Comparison of ENCODE assay signal across 8 mouse cellular contexts in genomic region chr7:126648486-126648885, GRCm38 (mm10). TPM values are rescaled to one million over a fixed set of nuclear protein-coding genes. Genes with fewer than 3 reads are reported as not detected.
A peak's percentile ranks its signal among the peaks of the same experiment; 100 is the strongest.
DNase-seq lines count a peak whose midpoint lies in the region; ATAC-seq and TF ChIP-seq lines count a peak whose summit lies in the region.

No protein-coding gene starts in this region.

- TF ChIP-seq CTCF in G1E (IDR thresholded peaks at IDR 0.05; ENCODE audit: low read depth, low read length), result no peak

- no peak overlapping the region for H3K27ac ChIP-seq in intestine, embryonic 14.5 days (ENCODE audit: low read depth)
- no peak overlapping the region for H3K27ac ChIP-seq in intestine, embryonic 16.5 days (ENCODE audit: low read length)
- peak overlapping the region; percentile 94 for H3K27ac ChIP-seq in forebrain, embryonic 15.5 days (replicated peaks)

- peak overlapping the region; percentile 78; the same call in 1 of the 2 replicates for H3K4me3 ChIP-seq in intestine, embryonic 14.5 days (ENCODE audit: low read depth, low read length)
- no peak overlapping the region for H3K4me3 ChIP-seq in intestine, embryonic 16.5 days (ENCODE audit: low read length)
- peak overlapping the region; percentile 83; the same call in 1 of the 2 replicates for H3K4me3 ChIP-seq in G1E (ENCODE audit: low read depth, low read length)
- peak overlapping the region; percentile 57 for H3K4me3 ChIP-seq in forebrain, embryonic 15.5 days

- no peaks in the 10 kb centered on the region for H3K9me3 ChIP-seq in intestine, embryonic 14.5 days (ENCODE audit: control insufficient read depth, low read length)
- H3K9me3 ChIP-seq in intestine, embryonic 16.5 days (ENCODE audit: control insufficient read depth, low read length), result no peaks in the 10 kb centered on the region
- H3K9me3 ChIP-seq in G1E (replicated peaks), result no peaks in the 10 kb centered on the region
- no peaks in the 10 kb centered on the region for H3K9me3 ChIP-seq in forebrain, embryonic 15.5 days

- H3K4me2 ChIP-seq in intestine, embryonic 14.5 days (ENCODE audit: low read length), result peak overlapping the region; percentile 82
- H3K4me2 ChIP-seq in intestine, embryonic 16.5 days (ENCODE audit: low read depth, low read length), result no peak overlapping the region
- peak overlapping the region; percentile 56 for H3K4me2 ChIP-seq in forebrain, embryonic 15.5 days (replicated peaks)

- H3K4me1 ChIP-seq in intestine, embryonic 14.5 days (replicated peaks; ENCODE audit: control insufficient read depth, insufficient read depth, low read length), result peaks cover 8% of the 10 kb centered on the region; the same call in 1 of the 2 replicates
- H3K4me1 ChIP-seq in intestine, embryonic 16.5 days (ENCODE audit: control insufficient read depth, insufficient read depth, low read length), result peaks cover 8% of the 10 kb centered on the region
- peaks cover 54% of the 10 kb centered on the region for H3K4me1 ChIP-seq in G1E (ENCODE audit: insufficient read depth, low read depth, low read length)
- peaks cover 14% of the 10 kb centered on the region for H3K4me1 ChIP-seq in forebrain, embryonic 15.5 days

- ATAC-seq in intestine, embryonic 14.5 days (replicated peaks; ENCODE audit: low FRiP score, low TSS enrichment, low read depth), result no peak
- no peak for ATAC-seq in intestine, embryonic 16.5 days
- ATAC-seq in G1E (ENCODE audit: extremely low read depth, insufficient number of reproducible peaks, low FRiP score, poor library complexity, severe bottlenecking), result no peak
- ATAC-seq in forebrain, embryonic 15.5 days (replicated peaks), result 0 out of 2 replicates have a peak, but pooled peaks have one; percentile 36
- no peak for ATAC-seq in monocyte, adult 5-6 weeks (replicated peaks; ENCODE audit: insufficient number of reproducible peaks, low FRiP score, low TSS enrichment, poor library complexity, severe bottlenecking)

- no peaks in the 10 kb centered on the region for H3K27me3 ChIP-seq in intestine, embryonic 14.5 days (replicated peaks; ENCODE audit: control insufficient read depth, insufficient read depth, low read length)
- H3K27me3 ChIP-seq in intestine, embryonic 16.5 days (replicated peaks; ENCODE audit: control insufficient read depth, insufficient read depth, low read length), result no peaks in the 10 kb centered on the region
- no peaks in the 10 kb centered on the region for H3K27me3 ChIP-seq in G1E (ENCODE audit: insufficient read depth, low read length)
- H3K27me3 ChIP-seq in forebrain, embryonic 15.5 days, result no peaks in the 10 kb centered on the region

- DNase-seq in intestine, embryonic 14.5 days (ENCODE audit: low spot score), result no peak
- no peak for DNase-seq in G1E (ENCODE audit: low spot score)
- peak; percentile 22 for DNase-seq in lung, postnatal 36 days
- DNase-seq in spleen, postnatal 36 days (ENCODE audit: low spot score in 2 of 2), result no peak
- no peak for DNase-seq in ovary, postnatal 14 days (ENCODE audit: low spot score)

- H3K36me3 ChIP-seq in intestine, embryonic 14.5 days (ENCODE audit: control insufficient read depth, insufficient read depth, low read length), result no peaks in the 10 kb centered on the region
- H3K36me3 ChIP-seq in intestine, embryonic 16.5 days (ENCODE audit: control insufficient read depth, insufficient read depth, low read length), result no peaks in the 10 kb centered on the region
- H3K36me3 ChIP-seq in G1E (replicated peaks), result peaks cover 14% of the 10 kb centered on the region
- no peaks in the 10 kb centered on the region for H3K36me3 ChIP-seq in forebrain, embryonic 15.5 days

- no peak overlapping the region for H3K9ac ChIP-seq in intestine, embryonic 14.5 days (ENCODE audit: low read length)
- no peak overlapping the region for H3K9ac ChIP-seq in intestine, embryonic 16.5 days (ENCODE audit: low read depth, low read length)
- 0 out of 2 replicates have a peak overlapping the region, but pooled peaks have one; percentile 36 for H3K9ac ChIP-seq in forebrain, embryonic 15.5 days (replicated peaks)

- WGBS in intestine, embryonic 14.5 days, result 79% methylated on average over 4 of the region's 4 CpGs
- 83% methylated on average over 4 of the region's 4 CpGs for WGBS in intestine, embryonic 16.5 days
- 84% methylated on average over 4 of the region's 4 CpGs for WGBS in forebrain, embryonic 15.5 days

RNA-seq across cellular contexts. Expression of gene Sgf29, which starts 0.6 kb away (rescaled TPM):
- 53.4 and 64.5 TPM in 2 replicates for polyA plus RNA-seq in intestine, embryonic 14.5 days (2014; fragmentation: Nextera tagmentation; extraction: Ambion mirVana)
- polyA plus RNA-seq in intestine, embryonic 16.5 days (2015; fragmentation: Nextera tagmentation; extraction: Ambion mirVana), result 42.7 and 49.8 TPM in 2 replicates
- total RNA-seq in G1E (2014; fragmentation: Nextera tagmentation) (159 and 175 TPM in 2 replicates), G1E (2017) (36.8 and 57.3 TPM in 2 replicates)
- polyA plus RNA-seq in G1E (2012), result 61.3 and 124 TPM in 2 replicates
- polyA plus RNA-seq in forebrain, embryonic 15.5 days (2015; fragmentation: Nextera tagmentation; extraction: Ambion mirVana), result 54.7 and 55.4 TPM in 2 replicates
- 37.5 to 42.9 TPM (median 42.9 TPM) in 3 replicates for total RNA-seq in monocyte, adult 5-6 weeks (2017)

RNA-seq across cellular contexts. Expression of gene Nupr1, which starts 17.8 kb away (rescaled TPM):
- polyA plus RNA-seq in intestine, embryonic 14.5 days (2014; fragmentation: Nextera tagmentation; extraction: Ambion mirVana), result 6.6 and 27.3 TPM in 2 replicates
- 70.8 and 73.3 TPM in 2 replicates for polyA plus RNA-seq in intestine, embryonic 16.5 days (2015; fragmentation: Nextera tagmentation; extraction: Ambion mirVana)
- 13.4 and 24.8 TPM in 2 replicates for total RNA-seq in G1E (2014; fragmentation: Nextera tagmentation)
- 0.41 and 1.1 TPM in 2 replicates for total RNA-seq in G1E (2017)
- 9.8 and 11.1 TPM in 2 replicates for polyA plus RNA-seq in G1E (2012)
- 4.9 and 5.9 TPM in 2 replicates for polyA plus RNA-seq in forebrain, embryonic 15.5 days (2015; fragmentation: Nextera tagmentation; extraction: Ambion mirVana)
- total RNA-seq in monocyte, adult 5-6 weeks (2017), result 212 to 314 TPM (median 272 TPM) in 3 replicates

RNA-seq across cellular contexts. Expression of gene Sult1a1, which starts 27.7 kb away (rescaled TPM):
- polyA plus RNA-seq in intestine, embryonic 14.5 days (2014; fragmentation: Nextera tagmentation; extraction: Ambion mirVana), result 3.5 and 3.8 TPM in 2 replicates
- 7.5 and 7.6 TPM in 2 replicates for polyA plus RNA-seq in intestine, embryonic 16.5 days (2015; fragmentation: Nextera tagmentation; extraction: Ambion mirVana)
- total RNA-seq in G1E (2014; fragmentation: Nextera tagmentation) (not detected in 2 replicates), G1E (2017) (0.12 and 0.33 TPM in 2 replicates)
- not detected in 2 replicates for polyA plus RNA-seq in G1E (2012)
- 2.8 TPM in 2 replicates for polyA plus RNA-seq in forebrain, embryonic 15.5 days (2015; fragmentation: Nextera tagmentation; extraction: Ambion mirVana)
- 1.2 to 4.9 TPM in 2 of 3 replicates, not detected in the other for total RNA-seq in monocyte, adult 5-6 weeks (2017)

RNA-seq across cellular contexts. Expression of gene Bola2, which starts 46.7 kb away (rescaled TPM):
- polyA plus RNA-seq in intestine, embryonic 14.5 days (2014; fragmentation: Nextera tagmentation; extraction: Ambion mirVana), result 140 and 159 TPM in 2 replicates
- 111 and 112 TPM in 2 replicates for polyA plus RNA-seq in intestine, embryonic 16.5 days (2015; fragmentation: Nextera tagmentation; extraction: Ambion mirVana)
- total RNA-seq in G1E (2014; fragmentation: Nextera tagmentation), result 77.5 and 93.8 TPM in 2 replicates
- total RNA-seq in G1E (2017), result 117 and 161 TPM in 2 replicates
- polyA plus RNA-seq in G1E (2012), result 189 and 303 TPM in 2 replicates
- 141 and 158 TPM in 2 replicates for polyA plus RNA-seq in forebrain, embryonic 15.5 days (2015; fragmentation: Nextera tagmentation; extraction: Ambion mirVana)
- 68.4 to 80.5 TPM (median 78.3 TPM) in 3 replicates for total RNA-seq in monocyte, adult 5-6 weeks (2017)

RNA-seq across cellular contexts. Expression of gene Slx1b, which starts 47.1 kb away (rescaled TPM):
- polyA plus RNA-seq in intestine, embryonic 14.5 days (2014; fragmentation: Nextera tagmentation; extraction: Ambion mirVana), result 7.1 and 8.4 TPM in 2 replicates
- polyA plus RNA-seq in intestine, embryonic 16.5 days (2015; fragmentation: Nextera tagmentation; extraction: Ambion mirVana), result 8.3 and 8.9 TPM in 2 replicates
- 3.5 and 3.8 TPM in 2 replicates for total RNA-seq in G1E (2014; fragmentation: Nextera tagmentation)
- total RNA-seq in G1E (2017), result 4.5 and 7.0 TPM in 2 replicates
- 4.9 and 8.1 TPM in 2 replicates for polyA plus RNA-seq in G1E (2012)
- polyA plus RNA-seq in forebrain, embryonic 15.5 days (2015; fragmentation: Nextera tagmentation; extraction: Ambion mirVana), result 17.5 and 18.0 TPM in 2 replicates
- 3.0 to 6.2 TPM (median 6.1 TPM) in 3 replicates for total RNA-seq in monocyte, adult 5-6 weeks (2017)
